Mouse (Mus musculus) stomach, postnatal 0 days (tissue): Measurements from ENCODE around the gene Zbtb12.

Experiments used
- CTCF ChIP-seq: IDR thresholded peaks from 2 replicates; pipeline ENCODE4 v1.5.1; 2016; ENCODE audit warnings: antibody characterized with exemption, low read depth, mild to moderate bottlenecking, moderate library complexity
- EP300 ChIP-seq: optimal IDR thresholded peaks from 2 replicates; pipeline ENCODE3; 2016; ENCODE audit warnings: antibody characterized with exemption

DNA sequence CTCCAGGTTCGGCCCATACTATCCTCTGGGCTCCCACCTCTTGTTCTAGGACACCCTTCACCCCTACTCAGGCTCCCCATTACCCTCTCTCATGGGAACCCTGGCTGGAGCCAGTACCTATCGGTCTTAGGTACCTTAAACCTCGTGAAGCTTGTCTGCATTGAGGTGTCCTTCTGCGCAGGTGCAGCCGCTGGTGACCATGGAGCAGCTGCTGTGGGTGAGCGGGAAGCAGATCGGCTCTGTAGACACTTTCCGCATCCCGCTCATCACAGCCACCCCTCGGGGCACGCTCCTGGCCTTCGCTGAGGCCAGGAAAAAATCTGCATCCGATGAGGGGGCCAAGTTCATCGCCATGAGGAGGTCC is 52.4 kb downstream of the Zbtb12 start:
- TF ChIP-seq CTCF (no peak), EP300 (no peak)
